Mouse (Mus musculus) testis, adult 2 months (tissue): Measurements from ENCODE around the gene Fcgrt. TPM values are rescaled to one million over a fixed set of nuclear protein-coding genes. Genes with fewer than 3 reads are reported as not detected.
"Not testable (repeated sequence)": the region's sequence is repeated elsewhere in the genome, so short reads cannot be mapped to it uniquely, and the experiment has no call there.

Source experiments
- H3K27ac ChIP-seq: fragments of 200-500 bp; 2 replicates; pipeline ENCODE4 v1.5.1; 2012; ENCODE audit warnings: low read depth, low read length; ENCODE audit not compliant: control insufficient read depth, insufficient read depth
- H3K27me3 ChIP-seq: fragments of 200-500 bp; 2 replicates; pipeline ENCODE4 v1.6.1; 2012; ENCODE audit warnings: mild to moderate bottlenecking, low read length, moderate library complexity; ENCODE audit not compliant: control insufficient read depth, insufficient read depth
- H3K36me3 ChIP-seq: fragments of 200-500 bp; 2 replicates; pipeline ENCODE4 v1.6.1; 2012; ENCODE audit warnings: mild to moderate bottlenecking, low read length; ENCODE audit not compliant: control insufficient read depth, insufficient read depth
- H3K4me1 ChIP-seq: fragments of 200-500 bp; 2 replicates; pipeline ENCODE4 v1.6.1; 2012; ENCODE audit warnings: low read length; ENCODE audit not compliant: control insufficient read depth, insufficient read depth
- H3K4me3 ChIP-seq: fragments of 200-500 bp; 2 replicates; pipeline ENCODE4 v1.5.1; 2012; ENCODE audit warnings: low read depth, mild to moderate bottlenecking, low read length, moderate library complexity, mixed read lengths; ENCODE audit not compliant: control insufficient read depth
- CTCF ChIP-seq: fragments of 200-500 bp; IDR thresholded peaks from 2 replicates; pipeline ENCODE4 v1.5.1; 2012; ENCODE audit warnings: low read depth, mild to moderate bottlenecking, inconsistent platforms, low read length, moderate library complexity; ENCODE audit not compliant: control insufficient read depth, insufficient read depth, insufficient replicate concordance
- POLR2A ChIP-seq: fragments of 200-500 bp; IDR thresholded peaks from 2 replicates; pipeline ENCODE4 v1.6.1; 2012; ENCODE audit warnings: low read depth, mild to moderate bottlenecking, inconsistent platforms, low read length, moderate library complexity; ENCODE audit not compliant: control insufficient read depth
- polyA plus RNA-seq: library from polyadenylated mRNA; depleted of rRNA; stranded (reverse); fragments of >200 nt; gene quantifications from 2 replicates; pipeline ENCODE4 v1.2.3, GENCODE M21; 2012

Gene Fcgrt
- polyA plus RNA-seq, 1 experiment: 5.4 TPM

GRCm38 (mm10) chr7:45105491-45105890 lies 1.8 kb upstream of the Fcgrt start:
- no peaks in the 10 kb centered on the region for H3K36me3 ChIP-seq
- H3K4me1 ChIP-seq: no peaks in the 10 kb centered on the region
- TF ChIP-seq CTCF: no peak
- TF ChIP-seq POLR2A: no peak
- H3K27ac ChIP-seq: no peak overlapping the region
- no peaks in the 10 kb centered on the region for H3K27me3 ChIP-seq
- no peak overlapping the region for H3K4me3 ChIP-seq

GRCm38 (mm10) chr7:45104941-45105340 lies 1.3 kb upstream of the Fcgrt start:
- no peaks in the 10 kb centered on the region for H3K4me1 ChIP-seq
- no peaks in the 10 kb centered on the region for H3K27me3 ChIP-seq
- H3K27ac ChIP-seq: no peak overlapping the region
- TF ChIP-seq POLR2A: no peak
- TF ChIP-seq CTCF: no peak
- no peaks in the 10 kb centered on the region for H3K36me3 ChIP-seq
- H3K4me3 ChIP-seq: no peak overlapping the region

- Histone ChIP-seq H3K27ac (peak overlapping the region; percentile 84), H3K27me3 (no peaks in the 10 kb centered on the region), H3K4me1 (no peaks in the 10 kb centered on the region), H3K4me3 (peak overlapping the region; percentile 70), H3K36me3 (no peaks in the 10 kb centered on the region)
- TF ChIP-seq POLR2A (no peak), CTCF (no peak)
Observed at GRCm38 (mm10) chr7:45102940-45103585, 588 bp downstream of the Fcgrt start.

- H3K4me3 ChIP-seq: no peak overlapping the region
Observed at GRCm38 (mm10) chr7:45102441-45102840, 1.2 kb downstream of the Fcgrt start.

GRCm38 (mm10) chr7:45100046-45100445 lies 3.6 kb downstream of the Fcgrt start:
- no peak for TF ChIP-seq POLR2A
- no peak for TF ChIP-seq CTCF
- no peaks in the 10 kb centered on the region for H3K36me3 ChIP-seq
- no peaks in the 10 kb centered on the region for H3K4me1 ChIP-seq
- no peak overlapping the region for H3K27ac ChIP-seq
- no peak overlapping the region for H3K4me3 ChIP-seq
- no peaks in the 10 kb centered on the region for H3K27me3 ChIP-seq

More at GRCm38 (mm10) chr7:45102441-45102840, 1.2 kb downstream of the Fcgrt start:
- Histone ChIP-seq H3K36me3 (no peaks in the 10 kb centered on the region), H3K4me1 (no peaks in the 10 kb centered on the region), H3K27ac (no peak overlapping the region), H3K27me3 (no peaks in the 10 kb centered on the region)
- no peak for TF ChIP-seq POLR2A
- TF ChIP-seq CTCF: no peak

- no peaks in the 10 kb centered on the region for H3K36me3 ChIP-seq
- no peaks in the 10 kb centered on the region for H3K4me1 ChIP-seq
- no peak overlapping the region for H3K27ac ChIP-seq
- H3K4me3 ChIP-seq: no peak overlapping the region
- no peak for TF ChIP-seq POLR2A
- TF ChIP-seq CTCF: peak; percentile 48; the same call in 1 of the 2 replicates
- H3K27me3 ChIP-seq: no peaks in the 10 kb centered on the region
Observed at GRCm38 (mm10) chr7:45098541-45099240, 5.0 kb downstream of the Fcgrt start.

GRCm38 (mm10) chr7:45097479-45097878 lies 6.2 kb downstream of the Fcgrt start:
- Histone ChIP-seq H3K27ac (no peak overlapping the region), H3K36me3 (no peaks in the 10 kb centered on the region), H3K4me1 (peaks cover 4% of the 10 kb centered on the region), H3K4me3 (no peak overlapping the region), H3K27me3 (no peaks in the 10 kb centered on the region)
- TF ChIP-seq POLR2A: no peak
- TF ChIP-seq CTCF: no peak

GRCm38 (mm10) chr7:45095965-45096364 lies 7.7 kb downstream of the Fcgrt start:
- not testable (repeated sequence) for H3K4me3 ChIP-seq

More at GRCm38 (mm10) chr7:45095965-45096364, 7.7 kb downstream of the Fcgrt start:
- not testable (repeated sequence) for H3K27ac ChIP-seq, H3K27me3 ChIP-seq, H3K36me3 ChIP-seq
- H3K4me1 ChIP-seq: peaks cover 15% of the 10 kb centered on the region
